Comparison of ENCODE assay signal across 8 mouse cellular contexts in genomic region chr15:94463251-94463650, GRCm38 (mm10). TPM values are rescaled to one million over a fixed set of nuclear protein-coding genes. Genes with fewer than 3 reads are reported as not detected.
DNase-seq lines count a peak whose midpoint lies in the region; ATAC-seq and TF ChIP-seq lines count a peak whose summit lies in the region.

No protein-coding gene starts in this region.

- H3K4me2 ChIP-seq in hindbrain, postnatal 0 days (ENCODE audit: low read depth, low read length) = no peak overlapping the region
- H3K4me2 ChIP-seq in hindbrain, embryonic 14.5 days (replicated peaks) = no peak overlapping the region

- TF ChIP-seq CTCF in hindbrain, postnatal 0 days (IDR thresholded peaks at IDR 0.05; ENCODE audit: low read depth) = peak; percentile 54

- H3K27ac ChIP-seq in hindbrain, postnatal 0 days = no peak overlapping the region
- H3K27ac ChIP-seq in hindbrain, embryonic 14.5 days = no peak overlapping the region

- peak; percentile 29 for DNase-seq in hindbrain, postnatal 0 days (ENCODE audit: low spot score)
- DNase-seq in hindbrain, embryonic 14.5 days (ENCODE audit: low spot score) = no peak
- DNase-seq in urinary bladder, postnatal 14 days (ENCODE audit: low spot score) = peak; percentile 9
- no peak for DNase-seq in urinary bladder, postnatal 36 days (ENCODE audit: low spot score in 2 of 2)
- DNase-seq in gastrocnemius, adult 8-10 months (ENCODE audit: low spot score in 2 of 2) = peak; percentile 24 to 25
- peak; percentile 59 for DNase-seq in testis, postnatal 10 days (ENCODE audit: low spot score)
- DNase-seq in frontal cortex, postnatal 14 days (ENCODE audit: low spot score in 2 of 2) = no peak
- DNase-seq in natural killer cell, adult 2 months (ENCODE audit: low spot score in 2 of 2) = no peak

- no peak overlapping the region for H3K9ac ChIP-seq in hindbrain, postnatal 0 days (replicated peaks; ENCODE audit: low read length)
- H3K9ac ChIP-seq in hindbrain, embryonic 14.5 days = no peak overlapping the region

- H3K27me3 ChIP-seq in hindbrain, postnatal 0 days (ENCODE audit: insufficient read depth, low read length) = no peaks in the 10 kb centered on the region
- H3K27me3 ChIP-seq in hindbrain, embryonic 14.5 days (ENCODE audit: control insufficient read depth, insufficient read depth, low read length) = no peaks in the 10 kb centered on the region

- H3K4me3 ChIP-seq in hindbrain, postnatal 0 days (ENCODE audit: low read length) = no peak overlapping the region
- no peak overlapping the region for H3K4me3 ChIP-seq in hindbrain, embryonic 14.5 days (replicated peaks; ENCODE audit: low read length)

- no peaks in the 10 kb centered on the region for H3K36me3 ChIP-seq in hindbrain, postnatal 0 days (ENCODE audit: insufficient read depth, low read length)
- no peaks in the 10 kb centered on the region for H3K36me3 ChIP-seq in hindbrain, embryonic 14.5 days (replicated peaks; ENCODE audit: control insufficient read depth, insufficient read depth)

- no peaks in the 10 kb centered on the region for H3K4me1 ChIP-seq in hindbrain, postnatal 0 days (ENCODE audit: insufficient read depth, low read length)
- no peaks in the 10 kb centered on the region for H3K4me1 ChIP-seq in hindbrain, embryonic 14.5 days (replicated peaks; ENCODE audit: control insufficient read depth, insufficient read depth, low read length)

- ATAC-seq in hindbrain, postnatal 0 days = no peak
- no peak for ATAC-seq in hindbrain, embryonic 14.5 days (ENCODE audit: low FRiP score)

- WGBS in hindbrain, postnatal 0 days = 70% methylated on average over 3 of the region's 3 CpGs
- WGBS in hindbrain, embryonic 14.5 days = 73% methylated on average over 3 of the region's 3 CpGs

- no peaks in the 10 kb centered on the region for H3K9me3 ChIP-seq in hindbrain, postnatal 0 days (ENCODE audit: low read length)
- H3K9me3 ChIP-seq in hindbrain, embryonic 14.5 days (ENCODE audit: control insufficient read depth, low read length) = no peaks in the 10 kb centered on the region

RNA-seq across cellular contexts. Expression of gene Adamts20, which starts 2.0 kb away (rescaled TPM):
- total RNA-seq in hindbrain, postnatal 0 days (2014; rRNA removed) = 8.0 and 10.6 TPM in 2 replicates
- polyA plus RNA-seq in hindbrain, postnatal 0 days (2015; fragmentation: Nextera tagmentation; extraction: Ambion mirVana) = 3.2 and 3.4 TPM in 2 replicates
- polyA plus RNA-seq in hindbrain, embryonic 14.5 days (2014; fragmentation: Nextera tagmentation; extraction: Ambion mirVana) = 4.3 and 4.9 TPM in 2 replicates
- 1 to 10 TPM; 1.3 to 2.8 (median 1.7) TPM for total RNA-seq in gastrocnemius, adult 8-10 months (2022)

Comparison
In these comparisons a context has a peak if more than half of its experiments do, and no peak if none do; other contexts are left out.
1. DNase-seq: peak in hindbrain, postnatal 0 days (single experiment), urinary bladder, postnatal 14 days (single experiment), gastrocnemius, adult 8-10 months (2 of 2) and testis, postnatal 10 days (single experiment); none in hindbrain, embryonic 14.5 days (single experiment), urinary bladder, postnatal 36 days (0 of 2), frontal cortex, postnatal 14 days (0 of 2) and natural killer cell, adult 2 months (0 of 2).